Mouse (Mus musculus): ENCODE results near the gene Ubac2.

Gene Ubac2

DNA sequence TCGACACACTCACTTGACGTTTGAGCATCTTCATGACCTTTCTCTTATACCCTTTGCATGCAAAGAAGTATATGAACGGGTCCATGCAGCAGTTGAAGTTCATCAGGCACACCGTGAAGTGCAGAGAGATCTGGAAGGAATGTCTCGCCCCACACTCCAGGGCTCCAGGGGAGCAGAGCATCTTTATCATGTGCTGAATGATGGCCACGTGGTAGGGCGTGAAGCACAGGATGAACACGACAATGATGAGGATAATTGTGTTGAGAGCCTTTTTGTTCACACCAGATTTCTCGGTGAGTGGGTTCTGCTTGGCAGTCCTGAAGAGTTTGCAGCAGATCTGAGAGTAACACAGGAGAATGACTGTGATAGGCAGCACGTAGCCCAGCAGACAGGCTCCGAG lies 75.7 kb downstream of the Ubac2 start:
- no peak for DNase-seq

DNA sequence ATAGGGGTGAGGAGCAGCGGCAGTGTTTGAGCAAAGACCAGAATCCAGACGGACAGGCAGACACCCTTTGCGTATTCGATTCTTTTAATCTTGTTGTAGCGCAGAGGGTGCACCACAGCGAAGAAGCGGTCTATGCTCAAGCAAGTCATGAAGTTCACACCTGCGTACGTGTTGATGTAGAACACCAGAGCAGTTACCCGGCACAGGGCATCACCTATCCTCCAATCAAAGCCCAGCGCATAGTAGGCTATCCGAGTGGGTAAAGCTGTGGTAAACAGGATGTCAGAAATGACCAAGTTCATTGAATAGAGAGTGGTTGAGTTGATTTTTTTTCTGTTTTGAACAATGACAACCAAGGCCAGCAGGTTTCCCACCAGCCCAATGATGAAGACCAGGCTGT lies 76.2 kb downstream of the Ubac2 start:
- DNase-seq, result no peak

DNA sequence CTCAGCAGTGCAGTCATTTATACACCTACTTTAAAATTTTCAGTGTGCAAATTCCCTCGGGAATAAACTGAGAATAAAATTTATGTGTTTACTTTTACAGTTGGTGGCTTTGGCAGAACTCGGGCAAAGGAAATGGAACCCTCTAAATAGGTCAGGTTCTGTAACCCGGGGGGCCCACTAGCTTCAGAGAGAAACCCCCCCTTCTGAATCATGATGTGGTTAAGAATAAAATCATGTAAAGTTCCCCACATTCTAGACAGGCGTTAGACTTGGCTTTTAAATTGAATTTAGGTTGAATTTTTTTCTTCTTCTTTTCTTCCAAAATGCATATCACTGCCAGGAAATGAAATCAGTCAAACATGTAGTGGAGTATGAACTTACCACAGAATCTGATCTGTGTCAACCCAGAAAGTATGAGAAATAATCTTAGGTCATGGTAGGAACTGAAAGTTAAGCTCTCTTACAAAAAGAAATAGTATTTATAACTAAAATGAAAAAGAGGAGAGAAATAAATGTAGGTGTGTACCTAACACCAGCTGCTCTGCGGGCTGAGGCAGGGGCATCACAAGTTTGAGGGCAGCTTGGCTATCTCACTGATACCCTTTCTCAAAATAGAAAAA lies 76.9 kb downstream of the Ubac2 start:
- no peak for DNase-seq

- DNase-seq, result no peak
These were observed 77.9 kb downstream of the Ubac2 start for GRCm38 (mm10) chr14:121956291-121956690.

GRCm38 (mm10) chr14:121957176-121957871 lies 78.9 kb downstream of the Ubac2 start:
- no peak for DNase-seq

- no peak for DNase-seq
These were observed 79.8 kb downstream of the Ubac2 start for GRCm38 (mm10) chr14:121958041-121958750.

- DNase-seq, result no peak
These were observed 80.5 kb downstream of the Ubac2 start for GRCm38 (mm10) chr14:121958751-121959537.

- DNase-seq, result no peak
These were observed 81.1 kb downstream of the Ubac2 start for GRCm38 (mm10) chr14:121959538-121959980.

DNA sequence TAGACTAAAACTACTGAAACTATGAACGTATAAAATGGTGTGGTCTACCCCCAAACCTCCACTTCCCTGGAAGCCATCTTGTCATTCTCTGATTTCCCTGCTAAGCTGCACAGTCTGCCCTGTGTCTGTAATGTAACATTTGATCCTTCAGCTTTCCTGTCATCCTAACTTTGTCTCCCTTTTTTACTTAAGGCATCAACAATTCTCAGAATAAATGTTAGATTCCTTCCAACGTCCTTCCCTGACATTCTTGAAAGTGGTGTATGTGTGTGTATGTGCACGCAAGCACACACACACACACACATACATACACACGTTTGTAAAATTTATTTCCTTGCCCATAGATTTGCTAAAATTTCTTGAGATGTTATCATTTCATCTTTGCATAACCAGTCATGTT lies 81.6 kb downstream of the Ubac2 start:
- no peak for DNase-seq

GRCm38 (mm10) chr14:121960531-121960930 lies 82.1 kb downstream of the Ubac2 start:
- DNase-seq, result no peak

GRCm38 (mm10) chr14:121960997-121961396 lies 82.6 kb downstream of the Ubac2 start:
- DNase-seq, result no peak

- DNase-seq, result no peak
These were observed 83.2 kb downstream of the Ubac2 start for GRCm38 (mm10) chr14:121961496-121962127.

GRCm38 (mm10) chr14:121962128-121962890 lies 83.9 kb downstream of the Ubac2 start:
- no peak for DNase-seq

DNA sequence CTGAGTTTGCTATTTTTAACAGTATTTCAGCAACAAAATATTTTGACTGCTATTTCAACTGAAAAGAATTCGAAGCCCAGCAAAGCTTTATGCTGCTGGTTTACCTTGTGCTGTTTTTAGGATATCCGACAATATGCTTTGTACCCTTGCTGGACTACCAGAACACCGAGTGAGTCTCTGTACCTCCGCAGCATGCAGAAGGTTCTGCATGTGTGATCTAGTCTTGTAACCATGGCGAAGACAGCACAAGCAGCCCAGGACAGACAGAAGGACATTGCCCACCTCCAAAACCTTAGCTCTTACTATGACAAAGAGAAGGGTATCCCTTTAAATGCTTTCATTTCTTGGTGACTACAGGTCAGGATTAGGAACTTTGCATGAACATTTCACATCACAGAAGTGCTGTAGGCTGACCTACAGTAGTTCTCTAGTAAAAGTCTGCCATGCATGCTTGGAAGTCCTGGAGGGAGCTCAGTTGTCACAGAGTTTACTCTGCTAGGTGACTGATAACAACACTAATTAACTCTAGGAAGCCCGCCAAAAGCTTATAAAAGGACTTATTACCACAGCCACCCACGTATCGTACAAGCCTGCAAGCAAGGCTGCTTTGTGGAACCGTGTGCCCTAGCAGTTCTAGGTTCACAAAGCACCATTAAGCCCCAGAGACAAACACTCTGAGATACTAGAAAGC lies 85.0 kb downstream of the Ubac2 start:
- DNase-seq, result no peak

GRCm38 (mm10) chr14:121963942-121964335 lies 85.5 kb downstream of the Ubac2 start:
- no peak for DNase-seq

DNA sequence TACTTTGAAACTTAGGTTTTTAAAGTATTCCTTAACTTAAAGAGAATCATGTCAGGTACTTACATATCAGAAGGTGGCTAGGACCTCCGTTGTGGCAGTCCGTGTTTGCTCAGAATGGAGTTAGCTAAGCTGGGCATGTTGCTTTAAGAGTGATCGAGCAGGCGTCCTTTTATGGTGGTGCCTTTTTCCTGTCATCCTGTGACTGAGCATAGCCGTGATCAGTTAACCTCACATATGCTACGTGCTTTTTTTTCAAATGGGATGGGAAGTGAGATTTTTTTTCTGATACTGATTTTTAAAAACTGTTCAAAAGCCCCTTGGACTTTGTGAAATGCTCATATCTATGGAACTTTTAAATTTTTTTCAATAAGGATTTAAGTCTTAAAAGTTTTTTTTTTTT lies 86.6 kb downstream of the Ubac2 start, which contains the start of gene Gpr183:
TSS of gene Gpr183 (minus strand) at position 206 of the 400 bp plus-strand sequence.
- DNase-seq, result no peak

GRCm38 (mm10) chr14:121965461-121965860 lies 87.0 kb downstream of the Ubac2 start:
- DNase-seq, result no peak

DNA sequence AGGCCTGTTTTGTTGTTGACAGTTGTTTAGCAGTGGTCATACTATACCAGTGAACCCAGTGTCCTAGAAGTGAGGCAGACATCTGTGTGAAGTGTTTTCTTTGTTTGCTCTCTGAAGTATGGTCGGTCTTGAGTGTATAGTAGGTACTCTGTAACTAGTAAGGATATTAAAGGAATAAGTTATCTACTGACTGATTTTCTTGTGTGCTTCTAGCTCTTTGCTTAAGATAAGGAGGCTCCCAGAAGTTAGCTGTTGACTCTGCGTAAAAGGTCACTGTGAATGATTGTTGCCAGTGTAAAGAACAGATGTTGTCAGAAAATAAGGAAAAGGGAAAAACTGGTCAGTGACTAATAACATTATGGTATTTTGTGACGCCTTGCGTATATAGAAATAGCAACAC lies 88.7 kb downstream of the Ubac2 start:
- DNase-seq, result no peak

DNA sequence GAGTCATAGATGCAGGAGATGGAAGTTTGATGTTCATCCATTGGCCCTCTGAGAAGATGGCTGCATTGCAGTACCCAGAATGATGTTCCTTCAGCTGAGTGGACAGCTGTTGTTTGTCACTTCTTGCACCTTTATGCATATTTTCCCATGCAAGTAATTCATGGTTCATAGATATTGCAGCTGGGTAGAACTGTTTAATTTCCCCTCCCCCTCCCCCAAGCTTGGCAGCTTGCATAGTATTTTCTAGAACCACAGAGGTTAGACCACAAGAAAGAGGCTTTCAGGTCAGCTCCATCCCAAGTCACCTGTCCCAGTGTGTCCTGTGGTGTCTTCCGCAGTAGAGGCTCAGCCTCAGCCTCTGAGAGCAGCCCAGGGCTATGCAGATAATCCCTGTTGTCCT lies 92.0 kb downstream of the Ubac2 start:
- DNase-seq, result no peak

GRCm38 (mm10) chr14:121973114-121973513 lies 94.7 kb downstream of the Ubac2 start:
- DNase-seq, result no peak

DNA sequence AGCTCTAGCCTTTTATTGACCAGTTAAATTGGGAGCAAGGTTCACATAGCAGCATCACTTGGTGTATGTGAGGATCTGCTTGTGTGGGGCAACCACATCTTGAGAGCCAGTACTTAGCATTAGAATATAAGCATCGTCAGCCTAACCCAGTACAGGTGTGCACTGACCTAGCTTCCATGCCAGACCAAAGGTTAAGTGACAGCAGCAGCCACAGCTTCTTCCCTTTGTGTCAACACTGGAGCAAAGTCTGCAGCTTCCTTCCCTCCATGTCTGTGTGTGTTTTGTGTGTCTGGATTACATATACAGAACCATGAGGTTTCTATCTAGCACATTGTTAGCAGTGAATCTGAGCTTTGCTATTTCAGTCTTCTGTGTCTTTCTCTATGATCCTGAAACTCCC lies 103.1 kb downstream of the Ubac2 start:
- DNase-seq, result no peak

Measured in cerebellum, adult 9-11 months (tissue).